Mouse (Mus musculus): ENCODE results near the gene Fthl17a.

Gene Fthl17a

DNA sequence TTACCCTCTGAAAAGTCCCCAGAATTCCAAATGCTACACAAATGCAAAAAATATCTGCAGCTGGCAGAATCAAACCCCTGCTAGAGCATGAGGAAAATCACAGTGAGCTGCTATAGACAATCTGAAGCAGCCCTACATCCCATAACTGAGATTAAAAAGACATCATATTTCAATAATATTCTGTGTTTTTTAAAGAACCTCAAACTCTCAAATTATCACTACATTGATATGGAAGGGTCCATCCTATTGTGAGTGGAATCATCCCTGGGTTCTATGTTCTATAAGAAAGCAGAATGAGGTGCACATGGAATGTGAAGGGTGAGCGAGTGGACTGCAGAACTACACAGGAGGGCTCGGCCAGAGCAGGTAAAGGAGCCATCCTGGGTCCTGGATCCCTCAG lies at the start of gene Fthl17a:
Fthl17a (plus strand) TSS at position 301 of the 400 bp plus-strand sequence.
- DNase-seq (ENCODE audit: low spot score in 2 of 2): no peak

GRCm38 (mm10) chrX:85207001-85207400 lies 42.5 kb upstream of the Fthl17a start:
- no peak for DNase-seq (ENCODE audit: low spot score in 2 of 2)

- peak in 1 of 2 experiments; percentile 6 for DNase-seq (ENCODE audit: low spot score in 2 of 2)
Measured at GRCm38 (mm10) chrX:85226883-85227282, 22.6 kb upstream of the Fthl17a start.

DNA sequence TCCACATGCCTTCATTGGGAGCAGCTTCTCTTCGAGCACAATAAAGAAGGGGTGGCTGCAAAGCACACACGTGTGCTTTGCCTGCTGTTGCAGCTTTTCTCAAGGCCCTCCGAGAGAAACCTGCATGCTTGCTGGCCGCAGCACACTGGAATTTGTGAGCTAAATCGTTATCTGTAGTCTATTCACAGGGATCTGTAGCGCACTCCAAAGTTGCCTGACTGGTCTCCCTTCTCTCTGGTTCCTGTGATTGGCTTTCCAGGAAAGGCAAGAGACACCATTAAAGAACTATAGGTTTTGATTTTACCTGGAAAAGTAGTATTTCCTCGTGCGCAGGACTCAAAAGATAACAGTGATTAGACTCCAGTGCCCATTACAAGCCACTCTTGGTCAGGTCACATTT lies 22.3 kb downstream of the Fthl17a start:
- DNase-seq (ENCODE audit: low spot score in 2 of 2): no peak

DNA sequence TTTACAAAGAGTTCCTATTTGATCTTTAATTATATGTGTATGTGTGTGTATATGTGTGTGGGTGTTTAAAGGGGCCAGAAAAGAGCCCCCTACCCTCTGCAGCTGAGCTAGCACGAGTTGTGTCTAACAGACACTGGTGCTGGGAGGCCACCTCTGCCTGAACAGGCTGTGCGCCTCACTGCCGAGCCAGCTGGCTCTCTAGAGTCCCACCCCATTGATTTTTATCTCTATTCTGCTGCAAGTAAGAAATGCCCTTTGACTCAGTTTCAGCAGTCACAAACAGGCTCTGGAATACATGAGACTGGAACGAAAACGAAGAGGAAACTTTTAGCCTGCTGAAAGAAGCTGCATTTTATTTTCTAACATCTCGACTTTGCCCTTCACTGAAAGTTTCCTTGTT lies 22.8 kb downstream of the Fthl17a start:
- DNase-seq (ENCODE audit: low spot score in 2 of 2): peak in 1 of 2 experiments; percentile 3

- no peak for DNase-seq (ENCODE audit: low spot score in 2 of 2)
Measured at GRCm38 (mm10) chrX:85289846-85290245, 40.4 kb downstream of the Fthl17a start.

GRCm38 (mm10) chrX:85292781-85293180 lies 43.3 kb downstream of the Fthl17a start:
- no peak for DNase-seq (ENCODE audit: low spot score in 2 of 2)

DNA sequence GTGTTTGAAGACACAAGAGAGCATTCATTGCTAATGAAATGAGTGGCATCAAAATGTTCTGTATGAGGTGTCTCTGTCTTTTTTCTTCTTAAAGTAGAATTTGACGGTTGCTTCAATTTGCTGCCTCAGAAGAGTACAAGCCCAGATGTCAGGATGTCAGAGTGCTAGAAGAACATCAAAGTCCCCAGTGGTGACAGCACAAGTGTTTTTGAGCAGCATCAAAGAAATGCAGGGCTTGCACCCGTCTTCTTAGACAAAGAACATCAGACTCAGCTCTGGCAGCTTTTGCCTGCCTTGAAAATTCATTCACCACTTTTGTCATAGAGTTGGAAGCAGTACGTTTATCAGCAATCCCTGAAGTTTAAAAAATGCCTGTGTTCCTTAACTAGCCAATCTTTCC lies 44.5 kb downstream of the Fthl17a start:
- DNase-seq (ENCODE audit: low spot score in 2 of 2): no peak

DNA sequence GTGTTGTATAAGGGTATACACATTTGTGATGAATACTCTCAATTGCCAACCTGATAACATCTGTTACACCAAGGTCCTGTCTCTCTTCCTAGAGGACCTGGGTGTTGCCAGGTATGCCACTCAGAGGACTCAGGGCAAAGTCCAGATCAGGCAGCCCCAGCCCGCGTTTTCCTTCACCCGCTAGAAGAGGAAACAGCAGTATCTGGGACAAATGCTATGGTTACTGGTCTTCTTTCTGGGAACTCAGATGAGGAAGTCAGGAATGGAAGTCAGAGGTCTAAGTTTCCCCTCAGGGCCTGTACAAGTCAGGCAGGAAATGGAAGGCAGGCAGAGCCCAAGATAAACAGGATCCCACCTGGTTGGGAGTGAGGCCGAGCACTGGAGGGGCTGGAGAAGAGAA lies 55.2 kb downstream of the Fthl17a start:
- DNase-seq (ENCODE audit: low spot score in 2 of 2): peak in 1 of 2 experiments; percentile 16

DNA sequence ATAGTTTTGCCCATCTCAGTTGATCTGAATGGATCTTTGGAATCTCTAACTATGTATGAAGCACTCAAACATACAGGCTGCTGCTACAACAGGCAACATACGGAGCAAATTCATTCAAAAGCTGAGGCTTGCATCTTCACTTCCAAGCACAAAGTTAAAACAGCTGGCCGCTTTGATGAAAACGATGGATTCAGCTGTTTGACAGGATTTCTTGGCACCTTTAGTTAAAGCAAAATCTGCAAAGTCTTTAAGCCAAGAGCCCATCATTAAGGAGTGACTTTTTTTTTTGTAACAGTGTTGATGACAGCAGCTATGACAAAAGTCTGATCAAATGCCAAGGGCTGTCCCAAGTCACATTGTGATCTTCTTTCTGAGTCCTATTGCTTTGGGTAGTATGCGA lies 69.1 kb downstream of the Fthl17a start:
- no peak for DNase-seq (ENCODE audit: low spot score in 2 of 2)

- DNase-seq (ENCODE audit: low spot score in 2 of 2): no peak
Measured at GRCm38 (mm10) chrX:85319193-85319592, 69.7 kb downstream of the Fthl17a start.
